Mouse (Mus musculus) testis, adult 2 months (tissue): ENCODE measurements at regions not wholly inside any gene's neighbourhood (a gene's known extent, or its start where the extent isn't known, plus 50 kb on each side); places are given as distances from the start of the nearest gene placed in this dataset.

ENCODE experiments used
- CTCF ChIP-seq: fragments of 200-500 bp; IDR thresholded peaks from 2 replicates; pipeline ENCODE4 v1.5.1; 2012; ENCODE audit warnings: low read depth, mild to moderate bottlenecking, inconsistent platforms, low read length, moderate library complexity; ENCODE audit not compliant: control insufficient read depth, insufficient read depth, insufficient replicate concordance
- POLR2A ChIP-seq: fragments of 200-500 bp; IDR thresholded peaks from 2 replicates; pipeline ENCODE4 v1.6.1; 2012; ENCODE audit warnings: low read depth, mild to moderate bottlenecking, inconsistent platforms, low read length, moderate library complexity; ENCODE audit not compliant: control insufficient read depth

GRCm38 (mm10) chr5:47276231-47277195 is 706.4 kb upstream of the Slit2 start:
- TF ChIP-seq CTCF = no peak
- TF ChIP-seq POLR2A = no peak
